Mouse (Mus musculus): ENCODE results near the gene Pdik1l. TPM values are rescaled to one million over a fixed set of nuclear protein-coding genes. Genes with fewer than 3 reads are reported as not detected.

Pdik1l gene
- polyA plus RNA-seq, 1 experiment from 2014 or later = 23.5 TPM

GRCm38 (mm10) chr4:134316390-134316789 lies 28.7 kb upstream of the Pdik1l start:
- H3K4me3 ChIP-seq (ENCODE audit: low read depth, low read length) = no peak overlapping the region
- no peaks in the 10 kb centered on the region for H3K4me1 ChIP-seq (replicated peaks; ENCODE audit: control insufficient read depth, insufficient read depth, low read length)
- H3K9me3 ChIP-seq (ENCODE audit: control insufficient read depth, low read length) = no peaks in the 10 kb centered on the region
- H3K27ac ChIP-seq (ENCODE audit: low read depth, low read length) = no peak overlapping the region
- H3K4me2 ChIP-seq (replicated peaks; ENCODE audit: low read depth, low read length) = no peak overlapping the region
- no peak for DNase-seq (ENCODE audit: low spot score)
- no peak for ATAC-seq (ENCODE audit: low FRiP score)
- 53% methylated on average over 16 of the region's 16 CpGs for WGBS
- H3K9ac ChIP-seq (ENCODE audit: low read depth, low read length) = no peak overlapping the region
- no peaks in the 10 kb centered on the region for H3K36me3 ChIP-seq (ENCODE audit: control insufficient read depth, insufficient read depth, low read length)
- no peaks in the 10 kb centered on the region for H3K27me3 ChIP-seq (ENCODE audit: control insufficient read depth, insufficient read depth, low read length)

- Histone ChIP-seq H3K4me2 (replicated peaks; ENCODE audit: low read depth, low read length) (no peak overlapping the region), H3K9ac (ENCODE audit: low read depth, low read length) (no peak overlapping the region), H3K27ac (ENCODE audit: low read depth, low read length) (no peak overlapping the region), H3K4me3 (ENCODE audit: low read depth, low read length) (no peak overlapping the region), H3K27me3 (ENCODE audit: control insufficient read depth, insufficient read depth, low read length) (no peaks in the 10 kb centered on the region), H3K36me3 (ENCODE audit: control insufficient read depth, insufficient read depth, low read length) (no peaks in the 10 kb centered on the region), H3K4me1 (replicated peaks; ENCODE audit: control insufficient read depth, insufficient read depth, low read length) (no peaks in the 10 kb centered on the region), H3K9me3 (ENCODE audit: control insufficient read depth, low read length) (no peaks in the 10 kb centered on the region)
- ATAC-seq (ENCODE audit: low FRiP score) = no peak
- 74% methylated on average over 9 of the region's 9 CpGs for WGBS
- DNase-seq (ENCODE audit: low spot score) = no peak
These were observed 27.8 kb upstream of the Pdik1l start for GRCm38 (mm10) chr4:134315470-134315869.

GRCm38 (mm10) chr4:134314876-134315275 lies 27.2 kb upstream of the Pdik1l start, which contains the start of gene Trim63:
Trim63 (plus strand) TSS chr4:134315120.
- WGBS = 36% methylated on average over 11 of the region's 11 CpGs
- H3K9ac ChIP-seq (ENCODE audit: low read depth, low read length) = no peak within 1 kb of the TSS
- H3K9me3 ChIP-seq (ENCODE audit: control insufficient read depth, low read length) = no peaks in the 10 kb centered on the region
- H3K27me3 ChIP-seq (ENCODE audit: control insufficient read depth, insufficient read depth, low read length) = no peaks in the 10 kb centered on the region
- ATAC-seq (ENCODE audit: low FRiP score) (no peak), DNase-seq (ENCODE audit: low spot score) (no peak)
- no peak within 1 kb of the TSS for H3K4me3 ChIP-seq (ENCODE audit: low read depth, low read length)
- H3K27ac ChIP-seq (ENCODE audit: low read depth, low read length) = no peak within 1 kb of the TSS
- H3K4me1 ChIP-seq (replicated peaks; ENCODE audit: control insufficient read depth, insufficient read depth, low read length) = no peaks in the 10 kb centered on the region
- H3K4me2 ChIP-seq (replicated peaks; ENCODE audit: low read depth, low read length) = no peak within 1 kb of the TSS
- H3K36me3 ChIP-seq (ENCODE audit: control insufficient read depth, insufficient read depth, low read length) = no peaks in the 10 kb centered on the region

GRCm38 (mm10) chr4:134314081-134314655 lies 26.5 kb upstream of the Pdik1l start:
- no peaks in the 10 kb centered on the region for H3K4me1 ChIP-seq (replicated peaks; ENCODE audit: control insufficient read depth, insufficient read depth, low read length)
- H3K27ac ChIP-seq (ENCODE audit: low read depth, low read length) = no peak overlapping the region
- H3K9ac ChIP-seq (ENCODE audit: low read depth, low read length) = no peak overlapping the region
- no peaks in the 10 kb centered on the region for H3K36me3 ChIP-seq (ENCODE audit: control insufficient read depth, insufficient read depth, low read length)
- no peaks in the 10 kb centered on the region for H3K9me3 ChIP-seq (ENCODE audit: control insufficient read depth, low read length)
- no peak for ATAC-seq (ENCODE audit: low FRiP score)
- H3K4me2 ChIP-seq (replicated peaks; ENCODE audit: low read depth, low read length) = no peak overlapping the region
- WGBS = 88% methylated on average over 4 of the region's 4 CpGs
- H3K27me3 ChIP-seq (ENCODE audit: control insufficient read depth, insufficient read depth, low read length) = no peaks in the 10 kb centered on the region
- no peak overlapping the region for H3K4me3 ChIP-seq (ENCODE audit: low read depth, low read length)
- no peak for DNase-seq (ENCODE audit: low spot score)

GRCm38 (mm10) chr4:134312901-134313300 lies 25.2 kb upstream of the Pdik1l start:
- Histone ChIP-seq H3K9ac (ENCODE audit: low read depth, low read length) (no peak overlapping the region), H3K4me3 (ENCODE audit: low read depth, low read length) (no peak overlapping the region), H3K4me1 (replicated peaks; ENCODE audit: control insufficient read depth, insufficient read depth, low read length) (no peaks in the 10 kb centered on the region), H3K9me3 (ENCODE audit: control insufficient read depth, low read length) (no peaks in the 10 kb centered on the region), H3K27ac (ENCODE audit: low read depth, low read length) (no peak overlapping the region), H3K36me3 (ENCODE audit: control insufficient read depth, insufficient read depth, low read length) (no peaks in the 10 kb centered on the region), H3K27me3 (ENCODE audit: control insufficient read depth, insufficient read depth, low read length) (no peaks in the 10 kb centered on the region), H3K4me2 (replicated peaks; ENCODE audit: low read depth, low read length) (no peak overlapping the region)
- no peak for DNase-seq (ENCODE audit: low spot score)
- WGBS = 92% methylated on average over 6 of the region's 6 CpGs
- ATAC-seq (ENCODE audit: low FRiP score) = no peak

GRCm38 (mm10) chr4:134312341-134312740 lies 24.6 kb upstream of the Pdik1l start:
- no peaks in the 10 kb centered on the region; the same call in 1 of the 2 replicates for H3K4me1 ChIP-seq (replicated peaks; ENCODE audit: control insufficient read depth, insufficient read depth, low read length)
- ATAC-seq (ENCODE audit: low FRiP score) = no peak
- no peak for DNase-seq (ENCODE audit: low spot score)
- H3K9me3 ChIP-seq (ENCODE audit: control insufficient read depth, low read length) = no peaks in the 10 kb centered on the region
- no peaks in the 10 kb centered on the region for H3K36me3 ChIP-seq (ENCODE audit: control insufficient read depth, insufficient read depth, low read length)
- no peaks in the 10 kb centered on the region for H3K27me3 ChIP-seq (ENCODE audit: control insufficient read depth, insufficient read depth, low read length)
- 94% methylated on average over 5 of the region's 5 CpGs for WGBS
- H3K9ac ChIP-seq (ENCODE audit: low read depth, low read length) = no peak overlapping the region
- no peak overlapping the region for H3K4me3 ChIP-seq (ENCODE audit: low read depth, low read length)
- H3K4me2 ChIP-seq (replicated peaks; ENCODE audit: low read depth, low read length) = no peak overlapping the region
- H3K27ac ChIP-seq (ENCODE audit: low read depth, low read length) = no peak overlapping the region

- no peaks in the 10 kb centered on the region for H3K36me3 ChIP-seq (ENCODE audit: control insufficient read depth, insufficient read depth, low read length)
- DNase-seq (ENCODE audit: low spot score) (no peak), ATAC-seq (ENCODE audit: low FRiP score) (no peak)
- no peak overlapping the region for H3K4me3 ChIP-seq (ENCODE audit: low read depth, low read length)
- H3K9me3 ChIP-seq (ENCODE audit: control insufficient read depth, low read length) = no peaks in the 10 kb centered on the region
- H3K9ac ChIP-seq (ENCODE audit: low read depth, low read length) = no peak overlapping the region
- no peak overlapping the region for H3K27ac ChIP-seq (ENCODE audit: low read depth, low read length)
- no peak overlapping the region for H3K4me2 ChIP-seq (replicated peaks; ENCODE audit: low read depth, low read length)
- WGBS = 87% methylated on average over 9 of the region's 9 CpGs
- H3K27me3 ChIP-seq (ENCODE audit: control insufficient read depth, insufficient read depth, low read length) = no peaks in the 10 kb centered on the region
- H3K4me1 ChIP-seq (replicated peaks; ENCODE audit: control insufficient read depth, insufficient read depth, low read length) = no peaks in the 10 kb centered on the region; the same call in 1 of the 2 replicates
These were observed 24.1 kb upstream of the Pdik1l start for GRCm38 (mm10) chr4:134311784-134312183.

GRCm38 (mm10) chr4:134310656-134311055 lies 23.0 kb upstream of the Pdik1l start:
- Histone ChIP-seq H3K27ac (ENCODE audit: low read depth, low read length) (no peak overlapping the region), H3K4me1 (replicated peaks; ENCODE audit: control insufficient read depth, insufficient read depth, low read length) (no peaks in the 10 kb centered on the region; the same call in 1 of the 2 replicates), H3K9ac (ENCODE audit: low read depth, low read length) (no peak overlapping the region), H3K4me2 (replicated peaks; ENCODE audit: low read depth, low read length) (no peak overlapping the region), H3K27me3 (ENCODE audit: control insufficient read depth, insufficient read depth, low read length) (no peaks in the 10 kb centered on the region), H3K9me3 (ENCODE audit: control insufficient read depth, low read length) (no peaks in the 10 kb centered on the region), H3K4me3 (ENCODE audit: low read depth, low read length) (no peak overlapping the region), H3K36me3 (ENCODE audit: control insufficient read depth, insufficient read depth, low read length) (no peaks in the 10 kb centered on the region)
- WGBS = 90% methylated on average over 9 of the region's 9 CpGs
- ATAC-seq (ENCODE audit: low FRiP score) (no peak), DNase-seq (ENCODE audit: low spot score) (no peak)

- Histone ChIP-seq H3K4me2 (replicated peaks; ENCODE audit: low read depth, low read length) (no peak overlapping the region), H3K27me3 (ENCODE audit: control insufficient read depth, insufficient read depth, low read length) (no peaks in the 10 kb centered on the region), H3K9ac (ENCODE audit: low read depth, low read length) (no peak overlapping the region), H3K36me3 (ENCODE audit: control insufficient read depth, insufficient read depth, low read length) (no peaks in the 10 kb centered on the region), H3K9me3 (ENCODE audit: control insufficient read depth, low read length) (no peaks in the 10 kb centered on the region), H3K4me3 (ENCODE audit: low read depth, low read length) (no peak overlapping the region), H3K27ac (ENCODE audit: low read depth, low read length) (no peak overlapping the region), H3K4me1 (replicated peaks; ENCODE audit: control insufficient read depth, insufficient read depth, low read length) (no peaks in the 10 kb centered on the region; the same call in 1 of the 2 replicates)
- 90% methylated on average over 7 of the region's 7 CpGs for WGBS
- no peak for ATAC-seq (ENCODE audit: low FRiP score)
- DNase-seq (ENCODE audit: low spot score) = no peak
These were observed 22.4 kb upstream of the Pdik1l start for GRCm38 (mm10) chr4:134310106-134310505.
